Mouse (Mus musculus) lung, embryonic 14.5 days (tissue): ENCODE results near the gene Tsc2. TPM values are rescaled to one million over a fixed set of nuclear protein-coding genes. Genes with fewer than 3 reads are reported as not detected.

Source experiments
- ATAC-seq: fragments of 200-750 bp; cut with Nextera tagmentation; 2 replicates; pipeline ENCODE4 v1.8.0; 2017; ENCODE audit warnings: mild to moderate bottlenecking, moderate TSS enrichment, moderate library complexity; ENCODE audit not compliant: insufficient read depth
- DNase-seq: peaks from one replicate; pipeline ENCODE4 v3.0.0-alpha.2; 2015
- H3K27ac ChIP-seq: fragments of 300-500 bp; sonication (generic); 2 replicates; pipeline ENCODE4 v1.5.1; 2014; ENCODE audit warnings: low read depth, mild to moderate bottlenecking, moderate library complexity
- H3K27me3 ChIP-seq: fragments of 300-500 bp; sonication (generic); 2 replicates; pipeline ENCODE4 v1.6.1; 2014; ENCODE audit warnings: low read length, control low read depth; ENCODE audit not compliant: insufficient read depth
- H3K36me3 ChIP-seq: fragments of 300-500 bp; sonication (generic); 2 replicates; pipeline ENCODE4 v1.6.1; 2014; ENCODE audit warnings: control low read depth; ENCODE audit not compliant: insufficient read depth
- H3K4me1 ChIP-seq: fragments of 300-500 bp; sonication (generic); 2 replicates; pipeline ENCODE4 v1.6.1; 2014; ENCODE audit warnings: antibody characterized with exemption, control low read depth; ENCODE audit not compliant: insufficient read depth
- H3K4me2 ChIP-seq: fragments of 300-500 bp; sonication (generic); 2 replicates; pipeline ENCODE4 v1.6.1; 2014; ENCODE audit warnings: mild to moderate bottlenecking
- H3K4me3 ChIP-seq: fragments of 300-500 bp; sonication (generic); 2 replicates; pipeline ENCODE4 v1.5.1; 2014; ENCODE audit warnings: low read depth, low read length
- H3K9ac ChIP-seq: fragments of 300-500 bp; sonication (generic); 2 replicates; pipeline ENCODE4 v1.6.1; 2014
- H3K9me3 ChIP-seq: fragments of 300-500 bp; sonication (generic); 2 replicates; pipeline ENCODE4 v1.6.1; 2016; ENCODE audit warnings: low read depth, low read length, control low read depth
- CTCF ChIP-seq: IDR thresholded peaks from 2 replicates; pipeline ENCODE4 v1.5.1; 2016; ENCODE audit warnings: antibody characterized with exemption, low read depth
- WGBS: fragments of 180-500 bp; shearing (Covaris S2); extraction: QIAGEN DNeasy Blood & Tissue Kit; methylation state at CpG from one replicate; pipeline ENCODE4 v1.1.7; 2014; 5-methylcytosine and 5-hydroxymethylcytosine counted together
- polyA plus RNA-seq: library from polyadenylated mRNA; unstranded; fragments of >200 nt; fragmentation: Nextera tagmentation; extraction: Ambion mirVana; gene quantifications from 2 replicates; pipeline ENCODE4 v1.2.1, GENCODE M21; 2014

The Tsc2 gene
- polyA plus RNA-seq, 1 experiment from 2014 or later, result 66.5 TPM

- 85% methylated on average over 3 of the region's 3 CpGs for WGBS
- DNase-seq, result no peak
Observed at GRCm38 (mm10) chr17:24597989-24598388, 34.4 kb downstream of the Tsc2 start.

GRCm38 (mm10) chr17:24596471-24597183, 35.8 kb downstream of the Tsc2 start:
- no peak overlapping the region for H3K27ac ChIP-seq
- WGBS, result 89% methylated on average over 19 of the region's 19 CpGs

More at GRCm38 (mm10) chr17:24597989-24598388, 34.4 kb downstream of the Tsc2 start:
- no peaks in the 10 kb centered on the region for H3K9me3 ChIP-seq
- H3K4me3 ChIP-seq, result no peak overlapping the region
- no peak for TF ChIP-seq CTCF
- no peak overlapping the region for H3K27ac ChIP-seq
- no peak overlapping the region for H3K4me2 ChIP-seq
- no peak for ATAC-seq
- H3K36me3 ChIP-seq, result peaks cover 92% of the 10 kb centered on the region
- no peaks in the 10 kb centered on the region for H3K4me1 ChIP-seq
- H3K27me3 ChIP-seq, result no peaks in the 10 kb centered on the region
- no peak overlapping the region for H3K9ac ChIP-seq

GRCm38 (mm10) chr17:24596073-24596466, 36.4 kb downstream of the Tsc2 start:
- no peak for TF ChIP-seq CTCF
- H3K27me3 ChIP-seq, result no peaks in the 10 kb centered on the region
- no peak overlapping the region for H3K4me2 ChIP-seq
- H3K4me1 ChIP-seq, result no peaks in the 10 kb centered on the region
- ATAC-seq (no peak), DNase-seq (no peak)
- WGBS, result 84% methylated on average over 5 of the region's 5 CpGs
- H3K9me3 ChIP-seq, result no peaks in the 10 kb centered on the region
- H3K36me3 ChIP-seq, result peaks cover 91% of the 10 kb centered on the region
- no peak overlapping the region for H3K4me3 ChIP-seq
- no peak overlapping the region for H3K9ac ChIP-seq
- no peak overlapping the region for H3K27ac ChIP-seq

More at GRCm38 (mm10) chr17:24596471-24597183, 35.8 kb downstream of the Tsc2 start:
- Histone ChIP-seq H3K36me3 (peaks cover 91% of the 10 kb centered on the region), H3K4me1 (no peaks in the 10 kb centered on the region), H3K9ac (no peak overlapping the region), H3K27me3 (no peaks in the 10 kb centered on the region), H3K4me2 (no peak overlapping the region), H3K9me3 (no peaks in the 10 kb centered on the region), H3K4me3 (no peak overlapping the region)
- TF ChIP-seq CTCF, result no peak
- no peak for ATAC-seq
- no peak for DNase-seq

GRCm38 (mm10) chr17:24595126-24596072, 37.0 kb downstream of the Tsc2 start:
- peaks cover 94% of the 10 kb centered on the region for H3K36me3 ChIP-seq
- DNase-seq (peak; percentile 25), ATAC-seq (no peak; the same call in 1 of the 2 replicates)
- no peak overlapping the region for H3K9ac ChIP-seq
- WGBS, result 64% methylated on average over 17 of the region's 17 CpGs
- no peaks in the 10 kb centered on the region for H3K9me3 ChIP-seq
- H3K4me1 ChIP-seq, result no peaks in the 10 kb centered on the region
- peak; percentile 50 for TF ChIP-seq CTCF
- H3K27me3 ChIP-seq, result no peaks in the 10 kb centered on the region
- H3K4me2 ChIP-seq, result no peak overlapping the region
- 0 out of 2 replicates have a peak overlapping the region, but pooled peaks have one; percentile 9 for H3K27ac ChIP-seq
- H3K4me3 ChIP-seq, result no peak overlapping the region

GRCm38 (mm10) chr17:24593992-24594890, 38.2 kb downstream of the Tsc2 start:
- Histone ChIP-seq H3K27ac (no peak overlapping the region), H3K4me3 (no peak overlapping the region), H3K27me3 (no peaks in the 10 kb centered on the region), H3K36me3 (peaks cover 96% of the 10 kb centered on the region), H3K4me1 (no peaks in the 10 kb centered on the region), H3K9ac (no peak overlapping the region), H3K4me2 (no peak overlapping the region), H3K9me3 (no peaks in the 10 kb centered on the region)
- ATAC-seq (no peak), DNase-seq (no peak)
- TF ChIP-seq CTCF, result no peak
- 86% methylated on average over 26 of the region's 26 CpGs for WGBS

GRCm38 (mm10) chr17:24593248-24593647, 39.2 kb downstream of the Tsc2 start:
- no peak overlapping the region for H3K27ac ChIP-seq
- H3K27me3 ChIP-seq, result no peaks in the 10 kb centered on the region
- peaks cover 92% of the 10 kb centered on the region for H3K36me3 ChIP-seq
- TF ChIP-seq CTCF, result no peak
- no peaks in the 10 kb centered on the region for H3K4me1 ChIP-seq
- no peak overlapping the region for H3K4me2 ChIP-seq
- no peak for DNase-seq
- no peak overlapping the region for H3K9ac ChIP-seq
- H3K9me3 ChIP-seq, result no peaks in the 10 kb centered on the region
- H3K4me3 ChIP-seq, result no peak overlapping the region
- WGBS, result 80% methylated on average over 5 of the region's 5 CpGs
- ATAC-seq, result no peak
